Mouse (Mus musculus): ENCODE results near the gene Sgpp2. TPM values are rescaled to one million over a fixed set of nuclear protein-coding genes. Genes with fewer than 3 reads are reported as not detected.

Sgpp2 gene
- total RNA-seq (2015) = not detected in 2 replicates
- 0.12 TPM in 1 of 2 replicates, not detected in the other for total RNA-seq (2017)

DNA sequence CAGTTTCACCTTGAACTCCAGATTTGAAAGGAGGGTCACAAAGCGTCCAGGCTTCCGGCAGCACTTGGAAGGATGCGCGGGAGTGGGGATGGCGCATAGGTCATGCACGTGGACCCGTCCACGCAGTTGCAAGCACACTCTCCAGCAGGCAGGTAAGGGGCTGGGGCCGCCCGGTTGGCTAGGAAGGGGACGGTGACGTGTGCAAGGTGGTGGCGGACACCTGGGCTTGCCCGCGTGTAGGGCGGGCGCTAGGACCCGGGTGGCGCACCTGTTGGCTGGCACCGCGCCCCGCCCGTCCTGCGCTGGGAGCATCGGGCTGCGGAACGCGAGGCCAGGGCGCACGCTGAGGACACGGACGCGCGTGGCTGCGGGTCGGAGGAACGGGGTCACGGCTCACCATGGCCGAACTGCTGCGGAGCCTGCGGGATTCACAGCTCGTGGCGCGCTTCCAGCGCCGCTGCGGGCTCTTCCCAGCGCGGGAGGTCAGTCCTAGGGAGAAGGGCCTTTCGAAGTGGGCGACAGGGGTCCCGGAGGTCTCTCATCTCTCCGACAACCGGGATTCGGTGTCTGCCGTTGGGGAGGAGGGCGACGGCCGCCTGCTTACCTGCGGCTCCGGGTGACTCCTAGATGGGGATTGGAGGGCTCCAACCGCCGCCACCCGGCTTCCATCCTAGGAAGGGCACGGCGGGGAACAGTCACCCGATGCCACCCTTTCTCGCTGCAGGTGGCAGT lies at the start of gene Sgpp2:
Sgpp2 (plus strand) TSS at position 325 of the 732 bp plus-strand sequence.
- ATAC-seq (ENCODE audit: poor library complexity, severe bottlenecking) = no peak

- no peak for ATAC-seq (ENCODE audit: poor library complexity, severe bottlenecking)
These were observed 42.6 kb upstream of the Sgpp2 start for GRCm38 (mm10) chr1:78267519-78267918.

DNA sequence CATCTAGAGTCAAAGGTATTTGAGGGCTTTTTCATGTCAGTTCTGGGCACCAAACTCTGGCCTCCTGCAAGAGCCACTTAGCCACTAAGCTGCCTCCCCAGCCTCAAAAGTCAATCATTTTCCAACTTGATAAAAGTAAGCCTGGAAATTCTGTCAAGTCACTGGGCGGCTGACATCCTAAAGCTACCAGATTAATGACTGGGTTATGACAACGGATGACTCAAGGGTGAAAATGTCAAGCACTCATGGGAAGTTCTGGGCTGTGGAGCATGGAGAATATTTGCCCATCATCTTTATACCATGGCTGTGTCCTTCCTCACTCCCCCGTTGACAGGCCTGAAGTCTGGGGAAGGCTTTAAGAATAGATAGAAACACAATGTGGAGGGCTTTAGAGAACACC lies 37.2 kb upstream of the Sgpp2 start:
- ATAC-seq (ENCODE audit: poor library complexity, severe bottlenecking) = no peak

- no peak for ATAC-seq (ENCODE audit: poor library complexity, severe bottlenecking)
These were observed 31.0 kb upstream of the Sgpp2 start for GRCm38 (mm10) chr1:78279128-78279527.

DNA sequence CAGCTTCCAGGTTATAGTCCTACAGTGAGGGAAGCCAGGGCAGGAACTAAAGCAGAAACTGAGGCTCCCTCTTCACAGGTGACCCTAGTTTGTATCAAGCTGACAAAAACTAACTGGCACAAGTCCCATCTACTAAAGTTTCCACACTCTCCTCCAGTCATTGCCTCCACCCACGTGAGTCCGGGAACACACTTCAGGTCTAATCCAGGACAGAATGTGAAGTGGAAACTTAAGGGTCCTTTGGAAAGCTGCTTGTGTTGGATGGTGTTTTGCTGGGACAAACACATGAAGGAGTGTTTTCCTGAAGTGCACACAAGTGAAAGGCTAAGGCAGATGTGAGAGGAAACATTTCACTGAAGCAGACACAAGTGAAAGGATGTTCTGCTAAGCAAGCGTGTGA lies 17.7 kb upstream of the Sgpp2 start:
- ATAC-seq (ENCODE audit: poor library complexity, severe bottlenecking) = no peak

GRCm38 (mm10) chr1:78299670-78300225 lies 10.4 kb upstream of the Sgpp2 start:
- no peak for ATAC-seq (ENCODE audit: poor library complexity, severe bottlenecking)

- no peak for ATAC-seq (ENCODE audit: poor library complexity, severe bottlenecking)
These were observed 1.5 kb upstream of the Sgpp2 start for GRCm38 (mm10) chr1:78308688-78309087.

GRCm38 (mm10) chr1:78309280-78309679 lies 865 bp upstream of the Sgpp2 start:
- ATAC-seq (ENCODE audit: poor library complexity, severe bottlenecking) = no peak

DNA sequence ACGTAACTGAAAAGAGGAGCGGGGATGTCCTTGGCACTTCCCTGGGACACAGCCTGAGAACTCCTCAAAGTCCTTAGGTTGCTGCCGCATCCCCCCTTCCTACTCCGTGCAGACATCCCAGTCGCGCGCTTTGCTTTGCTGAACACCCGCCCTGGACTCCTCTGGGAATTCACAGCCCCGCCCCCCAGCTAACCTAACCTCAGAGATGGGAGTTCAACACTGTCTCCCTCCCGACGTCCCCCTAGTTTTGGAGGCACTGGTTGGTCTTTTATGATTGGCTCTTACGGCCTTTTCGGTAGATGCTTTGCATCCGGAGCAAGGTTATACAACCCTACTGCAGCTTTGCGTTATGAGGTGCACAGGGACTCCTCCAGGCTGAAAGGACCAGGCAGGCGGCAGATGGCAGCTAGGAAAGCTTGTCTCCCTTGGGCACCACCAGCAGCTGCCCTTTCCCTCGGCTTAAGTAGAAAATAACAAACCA lies 756 bp downstream of the Sgpp2 start:
- no peak for ATAC-seq (ENCODE audit: poor library complexity, severe bottlenecking)

GRCm38 (mm10) chr1:78311482-78311881 lies 1.3 kb downstream of the Sgpp2 start:
- ATAC-seq (ENCODE audit: poor library complexity, severe bottlenecking) = no peak

GRCm38 (mm10) chr1:78312917-78313316 lies 2.8 kb downstream of the Sgpp2 start:
- ATAC-seq (ENCODE audit: poor library complexity, severe bottlenecking) = no peak

- no peak for ATAC-seq (ENCODE audit: poor library complexity, severe bottlenecking)
These were observed 3.8 kb downstream of the Sgpp2 start for GRCm38 (mm10) chr1:78313961-78314360.

DNA sequence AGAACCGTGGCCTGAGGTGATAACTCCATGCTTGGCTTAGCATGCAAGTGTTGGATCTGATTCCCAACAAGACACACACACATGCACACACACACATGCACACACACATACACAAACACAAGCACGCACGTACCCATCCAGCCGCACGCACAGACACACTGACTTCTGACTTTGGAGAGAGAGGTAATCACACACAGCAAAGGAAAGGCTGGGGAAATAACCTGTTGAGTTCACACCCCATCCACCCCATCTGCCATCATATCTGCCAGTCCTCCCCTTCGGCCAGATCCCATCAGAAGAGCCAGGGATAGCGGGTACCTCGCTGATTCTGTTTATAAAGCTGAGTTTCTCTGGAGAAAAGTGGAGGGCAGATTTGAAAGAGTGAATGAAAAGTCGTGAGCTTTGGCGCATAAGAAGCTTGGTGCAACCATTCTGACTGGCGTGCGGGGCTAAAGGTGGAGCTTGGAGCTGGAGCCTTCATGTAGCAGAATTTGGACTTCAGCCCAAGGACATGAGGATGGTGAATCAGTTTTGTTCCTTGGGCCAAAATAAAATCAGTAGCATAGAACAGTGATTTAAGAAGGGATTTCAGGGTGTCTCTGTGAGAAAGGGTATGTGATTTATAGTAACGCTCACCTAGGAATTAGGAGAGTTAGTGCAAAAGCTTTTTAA lies 8.1 kb downstream of the Sgpp2 start:
- ATAC-seq (ENCODE audit: poor library complexity, severe bottlenecking) = no peak

GRCm38 (mm10) chr1:78320291-78320690 lies 10.1 kb downstream of the Sgpp2 start:
- no peak for ATAC-seq (ENCODE audit: poor library complexity, severe bottlenecking)

DNA sequence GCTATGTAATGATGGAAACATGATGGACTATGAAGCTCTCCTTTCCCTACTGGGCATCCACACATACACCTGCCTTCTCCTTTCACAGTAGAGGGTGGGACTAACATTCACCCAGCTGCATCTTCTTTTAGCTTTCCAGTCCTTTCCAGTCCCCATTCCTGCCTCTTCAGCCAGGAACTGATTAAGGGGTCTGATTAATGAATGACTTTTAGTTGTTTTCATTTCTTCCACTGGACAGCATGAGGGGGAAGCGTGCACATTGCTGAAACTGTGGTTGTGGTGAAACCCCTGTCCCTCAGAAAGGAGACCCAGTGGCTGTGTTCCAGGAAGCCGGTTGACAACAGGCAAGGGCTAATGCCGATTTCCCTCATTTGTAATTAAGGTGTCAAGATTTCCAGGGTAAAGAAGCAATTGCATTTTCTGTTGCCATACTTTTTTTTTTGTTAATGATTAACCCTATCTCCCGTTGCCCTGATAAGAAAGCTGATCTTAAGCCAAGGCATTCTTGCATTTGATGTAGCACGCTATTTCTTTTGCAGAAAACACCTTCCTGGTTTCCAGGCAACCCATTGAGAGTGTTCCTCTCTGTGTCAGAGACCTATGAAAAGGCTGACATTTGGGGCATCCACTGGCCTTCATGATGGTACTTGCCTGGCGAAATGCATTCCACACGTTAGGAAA lies 12.1 kb downstream of the Sgpp2 start:
- no peak for ATAC-seq (ENCODE audit: poor library complexity, severe bottlenecking)

DNA sequence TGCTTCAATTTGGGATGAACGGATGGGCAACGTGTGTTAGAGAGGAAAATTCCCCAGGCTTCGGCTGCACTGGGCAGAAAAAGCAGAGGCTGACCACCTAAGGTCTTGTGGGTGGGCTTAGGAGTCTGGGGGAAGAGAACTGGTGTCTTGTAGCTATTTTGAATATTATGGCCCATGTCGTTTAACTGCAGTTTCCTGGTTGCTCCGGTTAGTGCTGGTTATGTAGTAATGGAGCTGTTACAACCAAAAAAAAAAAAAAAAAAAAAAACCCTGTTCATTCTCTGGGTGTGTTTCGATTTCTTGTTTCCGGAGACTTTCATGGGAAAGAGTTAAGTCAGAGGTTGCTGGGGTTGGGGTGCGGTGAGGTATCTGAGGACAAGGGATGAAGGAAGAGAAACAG lies 12.7 kb downstream of the Sgpp2 start:
- ATAC-seq (ENCODE audit: poor library complexity, severe bottlenecking) = no peak

DNA sequence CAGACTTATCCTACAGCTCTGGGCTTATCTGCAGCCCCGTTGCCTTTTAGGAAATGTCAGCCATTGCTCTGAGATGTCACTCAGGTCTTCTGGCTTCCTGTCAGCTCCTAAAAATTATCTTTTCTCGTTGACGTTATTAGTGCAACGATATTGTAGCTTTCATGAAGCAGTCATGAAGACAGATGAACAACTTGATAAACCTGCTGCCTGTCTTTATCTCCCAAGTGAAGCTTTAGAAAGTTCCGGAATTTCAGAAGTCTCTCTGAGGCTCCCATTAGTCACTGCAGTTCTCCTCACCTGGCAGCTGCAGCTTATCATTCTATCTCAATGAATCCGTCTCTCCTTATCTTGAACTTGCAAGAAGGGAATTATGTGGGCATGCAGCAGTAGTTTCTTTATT lies 13.9 kb downstream of the Sgpp2 start:
- no peak for ATAC-seq (ENCODE audit: poor library complexity, severe bottlenecking)

- no peak for ATAC-seq (ENCODE audit: poor library complexity, severe bottlenecking)
These were observed 15.7 kb downstream of the Sgpp2 start for GRCm38 (mm10) chr1:78325851-78326250.

DNA sequence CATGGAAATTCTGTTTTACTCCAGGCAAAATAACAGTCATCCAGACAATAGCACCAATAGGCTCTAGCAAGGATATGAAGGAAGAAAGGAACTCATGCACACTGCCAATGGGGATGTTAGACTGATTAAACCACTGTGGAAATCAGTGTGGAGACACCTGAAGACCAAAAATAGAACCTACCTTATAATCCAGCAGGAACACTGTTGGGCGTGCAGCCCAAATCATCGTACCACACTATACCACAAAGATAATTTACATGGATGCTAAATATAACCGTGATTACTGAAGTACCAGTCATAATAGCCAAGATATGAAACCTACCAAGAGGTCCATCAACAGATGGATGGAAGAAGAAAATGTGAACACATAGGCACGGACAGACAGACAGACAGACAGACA lies 18.5 kb downstream of the Sgpp2 start:
- ATAC-seq (ENCODE audit: poor library complexity, severe bottlenecking) = no peak

DNA sequence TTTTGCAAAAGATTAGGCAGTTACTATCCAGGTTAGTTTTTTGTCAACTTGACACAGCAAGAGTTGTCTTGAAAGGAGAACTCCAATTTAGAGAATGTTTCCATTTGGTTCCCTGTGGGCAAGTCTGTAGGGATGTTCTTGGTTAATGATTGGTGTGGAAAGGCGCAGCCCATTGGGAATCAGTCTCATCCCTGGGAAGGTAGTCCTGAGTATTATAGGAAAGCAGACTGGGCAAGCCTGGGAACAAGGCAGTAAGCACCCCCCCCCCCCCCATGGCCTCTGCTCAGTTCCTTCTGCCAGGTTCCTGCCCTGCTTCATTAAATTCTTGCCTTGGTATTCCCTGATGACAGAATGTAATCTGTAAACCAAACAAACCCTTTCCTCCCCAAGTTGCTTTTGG lies 19.7 kb downstream of the Sgpp2 start:
- ATAC-seq (ENCODE audit: poor library complexity, severe bottlenecking) = no peak

- no peak for ATAC-seq (ENCODE audit: poor library complexity, severe bottlenecking)
These were observed 20.5 kb downstream of the Sgpp2 start for GRCm38 (mm10) chr1:78330620-78331158.

Data from megakaryocyte, adult 5-6 weeks (primary cell).